Mouse (Mus musculus) lung, postnatal 10 days (tissue): ENCODE results near the gene 4930404H24Rik.

Experiments used
- DNase-seq: peaks from one replicate; pipeline ENCODE4 v3.0.0; 2021

Gene 4930404H24Rik

GRCm38 (mm10) chr2:153492573-153493392 lies at the start of gene 4930404H24Rik:
Gene 4930404H24Rik, plus strand, starts transcription at chr2:153492790.
- peak; percentile 58 for DNase-seq

DNA sequence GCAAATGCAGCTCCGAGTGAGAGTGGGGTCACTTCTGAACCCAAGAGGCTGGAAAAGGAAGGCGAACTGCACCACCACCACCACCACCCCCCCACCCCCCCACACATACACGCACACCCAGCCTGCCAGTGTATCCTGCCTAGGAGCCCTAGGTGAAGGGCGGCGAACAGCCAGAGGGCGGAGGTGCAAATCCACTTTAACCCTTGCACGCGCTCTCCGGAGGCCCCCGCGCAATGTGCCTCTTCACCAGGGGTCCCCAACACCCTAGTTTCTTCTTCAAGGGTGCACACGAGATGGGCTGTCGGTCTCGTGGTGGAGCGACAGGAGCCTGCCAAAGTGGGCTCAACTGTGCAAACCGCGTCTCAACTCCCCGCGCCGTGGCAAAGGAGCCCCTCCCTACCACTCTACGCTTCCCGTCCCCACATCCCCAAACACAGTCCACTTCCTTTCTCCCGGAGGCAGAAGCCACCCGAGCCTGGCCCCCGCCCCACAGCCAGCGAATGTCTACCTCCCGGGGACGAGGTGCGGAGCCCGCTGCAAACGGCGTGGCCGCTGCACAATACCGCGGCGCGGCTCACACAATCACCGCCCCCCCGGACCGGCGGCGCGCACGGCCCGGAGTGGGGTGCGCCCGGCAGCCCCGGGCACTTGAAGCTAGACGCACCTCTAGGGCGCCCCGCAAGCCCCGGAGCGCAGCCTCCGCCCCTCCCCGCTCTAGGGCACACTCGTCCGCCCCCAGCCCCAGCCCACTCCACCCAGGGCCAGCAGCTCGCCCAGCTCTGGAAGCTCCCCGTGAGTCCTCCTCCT lies 49.0 kb upstream of the 4930404H24Rik start:
- DNase-seq, result peak; percentile 63

GRCm38 (mm10) chr2:153444254-153445136 lies 48.1 kb upstream of the 4930404H24Rik start:
- peak; percentile 82 for DNase-seq

DNA sequence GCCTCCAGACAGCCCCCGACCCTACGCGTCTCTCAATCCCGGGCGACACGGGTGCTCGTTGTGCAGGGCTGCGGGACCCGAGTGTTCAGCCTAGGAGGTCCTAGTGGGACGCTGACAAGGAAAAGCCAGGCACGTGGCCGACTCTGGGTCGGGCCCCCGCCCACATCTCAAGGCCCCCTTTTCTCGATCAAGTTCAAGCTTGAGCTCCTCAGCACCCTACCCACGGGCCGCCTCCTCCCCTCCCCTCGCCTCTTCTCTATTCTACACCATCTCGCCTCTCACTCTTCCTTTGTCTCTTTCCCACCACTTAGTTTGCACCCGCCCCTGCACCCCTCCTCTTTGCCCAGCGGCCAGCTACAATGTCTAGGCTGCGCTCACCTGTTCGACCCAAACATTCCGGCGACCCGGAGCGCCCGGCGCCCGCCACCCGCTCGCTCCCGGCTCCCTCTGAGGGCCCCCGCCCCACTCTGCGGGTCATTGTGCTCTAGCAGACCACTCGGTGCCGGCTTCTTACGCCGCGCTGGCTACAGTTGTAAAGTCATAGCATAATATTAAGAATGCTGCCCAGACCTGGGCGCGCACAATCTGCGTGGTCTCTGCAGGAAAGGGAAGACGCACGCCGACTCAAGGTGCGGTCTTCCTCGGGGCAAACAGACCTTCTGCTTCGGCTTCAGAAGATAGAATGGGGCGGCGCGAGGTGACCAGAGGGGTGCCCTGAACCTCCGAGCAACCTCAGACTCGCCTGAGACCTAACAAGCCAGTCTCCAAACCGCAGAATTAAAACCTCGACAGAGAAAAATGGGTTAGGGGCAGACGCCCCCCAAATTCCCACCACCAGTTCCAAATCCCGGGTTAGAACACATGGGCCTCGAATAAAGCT lies 47.2 kb upstream of the 4930404H24Rik start:
- DNase-seq, result peak; percentile 46

DNA sequence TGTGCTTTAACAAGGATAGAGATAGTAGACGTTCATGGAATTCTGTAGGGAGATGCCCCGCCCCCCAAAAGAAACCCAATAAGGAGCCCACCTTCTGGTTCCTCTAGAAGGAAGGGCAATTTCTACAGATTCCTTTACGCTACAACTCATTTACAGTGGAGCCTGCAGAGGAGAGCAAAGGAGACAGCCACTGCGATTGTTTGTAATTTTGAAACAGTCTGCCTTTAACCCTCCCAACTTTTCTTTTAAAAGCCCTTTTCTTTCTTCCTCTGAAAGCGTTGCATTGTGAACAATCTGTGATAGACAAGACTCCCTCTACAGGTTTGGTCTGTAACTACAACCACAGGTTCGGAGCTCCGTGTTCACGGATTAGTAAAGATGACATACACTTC lies 46.6 kb upstream of the 4930404H24Rik start:
- peak; percentile 80 for DNase-seq

- no peak for DNase-seq
These were observed 46.1 kb upstream of the 4930404H24Rik start for GRCm38 (mm10) chr2:153446476-153446875.

DNA sequence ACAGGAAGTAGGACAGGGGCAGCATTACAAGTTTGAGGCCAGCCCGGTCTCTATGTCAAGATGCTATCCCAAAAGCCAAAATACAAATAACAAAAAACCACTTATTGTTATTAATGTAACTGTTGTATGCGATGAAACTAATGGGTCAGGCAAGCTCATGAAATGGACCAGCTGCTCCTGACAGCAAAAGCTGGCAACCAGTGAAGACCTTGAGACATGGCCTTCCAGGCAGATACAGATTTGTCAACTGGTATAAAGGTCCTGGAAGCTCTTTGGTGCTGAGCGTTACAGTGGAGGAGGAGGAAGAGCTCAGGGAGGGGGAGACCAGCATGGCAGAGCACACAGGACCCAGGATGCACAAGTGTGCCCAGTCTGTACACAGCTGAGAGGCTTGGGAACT lies 44.9 kb upstream of the 4930404H24Rik start:
- DNase-seq, result peak; percentile 49

DNA sequence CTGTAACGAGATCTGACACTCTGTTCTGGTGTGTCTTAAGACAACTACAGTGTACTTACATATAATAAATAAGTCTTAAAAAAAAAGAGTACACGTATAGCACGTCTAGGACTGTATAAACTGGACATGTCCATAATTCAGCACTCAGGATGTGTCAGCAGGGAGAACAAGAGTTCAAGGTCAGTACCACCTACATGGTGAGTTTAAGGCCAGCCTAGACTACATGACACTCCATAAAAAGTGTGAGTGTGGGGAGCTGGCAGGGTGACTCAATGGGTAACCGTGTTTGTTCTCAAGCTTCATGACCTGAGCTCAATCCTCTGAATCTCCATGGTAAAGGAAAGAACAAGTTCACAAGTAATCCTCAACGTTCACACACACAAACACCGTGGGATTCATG lies 44.1 kb upstream of the 4930404H24Rik start:
- DNase-seq, result no peak

- no peak for DNase-seq
These were observed 38.4 kb upstream of the 4930404H24Rik start for GRCm38 (mm10) chr2:153453961-153454759.

DNA sequence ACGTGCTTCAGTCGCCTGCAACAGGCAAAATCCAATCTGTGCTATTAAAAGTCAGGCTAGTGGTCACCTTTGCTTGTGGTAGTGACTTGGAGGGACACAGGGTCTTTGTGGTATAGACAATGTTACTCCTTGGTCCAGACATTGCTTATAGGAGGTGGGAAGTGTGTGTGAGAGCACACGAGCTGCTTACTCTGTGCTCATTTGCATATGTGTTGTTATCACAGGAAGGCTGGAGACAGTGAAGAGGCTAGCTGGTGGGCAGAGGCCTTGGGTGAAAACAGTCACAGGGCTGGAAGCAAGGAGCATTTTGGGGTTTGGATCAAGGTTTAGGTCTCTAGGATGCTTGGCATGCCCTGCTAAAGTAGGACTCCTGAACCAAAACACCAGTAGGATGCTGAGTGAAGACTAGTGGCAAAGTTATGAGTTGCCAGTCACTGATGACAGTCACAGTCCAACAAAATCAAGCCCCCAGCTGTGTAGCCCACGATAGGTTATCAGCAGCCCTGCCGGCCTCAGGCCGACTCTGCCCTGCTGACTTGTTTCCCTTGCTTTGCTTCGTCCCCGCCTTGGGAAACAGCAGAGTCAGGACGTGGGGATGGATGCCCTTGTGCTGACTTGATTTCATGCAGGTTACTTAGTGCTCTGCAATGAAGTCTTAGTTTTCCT lies 37.6 kb upstream of the 4930404H24Rik start:
- no peak for DNase-seq

DNA sequence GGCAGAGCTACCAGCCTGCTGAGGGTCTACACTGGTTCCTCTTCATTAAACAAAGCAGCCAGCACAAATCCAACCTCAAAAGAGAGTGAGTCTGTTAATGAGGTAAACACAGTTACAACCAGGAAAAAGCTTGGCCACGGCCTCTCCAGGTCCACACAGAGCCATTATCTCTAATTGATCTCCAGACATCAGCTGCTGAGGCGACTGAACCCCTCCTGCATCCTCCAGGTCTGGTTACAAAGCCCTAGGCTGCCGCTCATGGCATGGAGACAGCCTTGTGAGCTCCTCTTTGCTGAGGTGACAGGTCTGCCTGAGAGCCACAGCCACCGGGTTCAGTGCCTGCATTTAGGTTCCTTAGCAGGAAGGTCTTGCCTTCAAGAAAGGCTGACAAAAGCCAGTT lies 35.1 kb upstream of the 4930404H24Rik start:
- no peak for DNase-seq

GRCm38 (mm10) chr2:153458022-153458441 lies 34.6 kb upstream of the 4930404H24Rik start:
- peak; percentile 33 for DNase-seq

DNA sequence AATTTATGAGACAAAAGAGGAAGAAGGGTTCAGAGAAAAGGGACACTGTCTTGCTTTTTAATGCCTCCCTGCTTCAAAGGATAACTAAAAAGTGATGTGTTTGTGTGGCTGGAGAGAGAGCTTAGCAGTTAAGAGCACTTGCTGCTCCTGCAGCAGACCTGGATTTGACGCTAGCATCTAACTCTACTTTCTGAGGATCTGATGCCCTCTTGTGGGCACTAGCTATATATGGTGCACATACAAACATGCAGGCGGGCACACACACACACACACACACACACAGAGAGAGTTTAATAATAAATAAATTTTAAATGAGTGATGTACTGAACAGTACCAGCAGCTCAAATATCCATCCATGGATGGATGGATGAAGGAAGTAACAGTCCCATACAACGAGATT lies 29.3 kb upstream of the 4930404H24Rik start:
- no peak for DNase-seq

- DNase-seq, result peak; percentile 66
These were observed 25.2 kb upstream of the 4930404H24Rik start for GRCm38 (mm10) chr2:153467372-153467771.

DNA sequence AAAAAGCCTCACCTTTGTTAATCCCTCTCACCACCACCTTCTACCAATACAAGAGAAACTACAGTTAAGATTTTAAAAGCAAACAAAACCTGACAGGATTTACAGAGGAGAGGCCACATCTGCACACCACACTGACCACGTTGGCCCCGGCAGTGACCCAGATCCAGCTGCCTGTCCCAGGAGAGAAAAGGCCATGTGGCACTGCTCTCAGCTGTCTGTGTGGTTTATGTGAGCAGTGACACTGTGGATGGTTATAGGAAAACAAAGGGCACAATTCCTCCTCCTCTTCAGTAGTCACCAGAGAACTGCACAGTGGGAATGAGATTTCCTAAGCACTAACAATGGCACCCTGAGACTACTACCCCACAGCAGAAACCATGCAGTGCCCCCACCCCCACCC lies 23.3 kb upstream of the 4930404H24Rik start:
- no peak for DNase-seq

DNA sequence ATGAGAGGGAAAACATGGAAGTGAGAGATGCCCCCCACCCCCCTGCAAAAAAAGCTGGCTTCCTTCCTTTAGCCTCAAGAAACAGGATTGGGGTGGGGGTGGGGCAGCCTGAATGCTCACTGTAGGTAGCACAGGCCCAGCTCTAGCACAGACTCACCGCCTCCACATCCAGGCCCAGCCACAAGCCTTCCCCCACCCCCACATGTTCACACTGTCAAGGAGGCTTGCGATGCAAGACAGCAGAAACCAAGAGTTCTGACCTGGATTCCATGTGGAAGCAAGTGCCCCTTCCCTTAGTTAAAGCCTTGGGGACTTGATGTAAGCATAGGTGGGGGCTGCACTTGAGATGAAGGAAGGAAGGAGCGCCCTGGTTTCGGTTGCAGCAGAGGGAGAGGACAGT lies 22.8 kb upstream of the 4930404H24Rik start:
- no peak for DNase-seq

DNA sequence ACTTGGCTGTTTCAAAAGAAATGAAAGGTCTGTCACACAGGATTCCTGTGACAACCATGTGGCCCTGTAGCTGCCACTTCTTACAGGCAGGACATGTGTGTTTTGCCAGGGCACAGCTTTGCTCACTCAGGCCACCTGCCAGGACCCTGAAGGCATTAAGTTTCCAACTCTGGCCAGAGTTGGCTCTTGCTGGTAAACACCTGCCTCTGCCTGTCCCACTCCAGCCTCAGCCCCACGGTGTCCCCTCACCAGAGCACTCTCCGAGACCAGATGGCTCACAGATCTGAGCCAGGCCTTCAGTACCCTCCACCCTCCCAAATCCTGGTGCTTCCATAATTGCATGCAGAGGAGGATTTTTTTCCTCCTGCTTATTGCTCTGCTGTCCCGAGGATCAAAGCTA lies 21.6 kb upstream of the 4930404H24Rik start:
- DNase-seq, result no peak

- DNase-seq, result peak; percentile 68
These were observed 17.2 kb upstream of the 4930404H24Rik start for GRCm38 (mm10) chr2:153475114-153476112.

- DNase-seq, result peak; percentile 87
These were observed 14.0 kb upstream of the 4930404H24Rik start for GRCm38 (mm10) chr2:153478583-153478982.
